Mouse (Mus musculus) cortical plate, adult 2 months (tissue): ENCODE measurements at regions not wholly inside any gene's neighbourhood (a gene's known extent, or its start where the extent isn't known, plus 50 kb on each side); places are given as distances from the start of the nearest gene placed in this dataset.

ENCODE experiments used
- CTCF ChIP-seq: fragments of 200-500 bp; IDR thresholded peaks from 2 replicates; pipeline ENCODE4 v1.5.1; 2011; ENCODE audit warnings: mild to moderate bottlenecking, control low read depth, low read length; ENCODE audit not compliant: insufficient read depth; ENCODE audit errors: extremely low read depth
- POLR2A ChIP-seq: fragments of 200-500 bp; IDR thresholded peaks from 2 replicates; pipeline ENCODE4 v1.6.1; 2011; ENCODE audit warnings: mild to moderate bottlenecking, low read length, control low read depth; ENCODE audit not compliant: insufficient read depth; ENCODE audit errors: extremely low read depth

DNA sequence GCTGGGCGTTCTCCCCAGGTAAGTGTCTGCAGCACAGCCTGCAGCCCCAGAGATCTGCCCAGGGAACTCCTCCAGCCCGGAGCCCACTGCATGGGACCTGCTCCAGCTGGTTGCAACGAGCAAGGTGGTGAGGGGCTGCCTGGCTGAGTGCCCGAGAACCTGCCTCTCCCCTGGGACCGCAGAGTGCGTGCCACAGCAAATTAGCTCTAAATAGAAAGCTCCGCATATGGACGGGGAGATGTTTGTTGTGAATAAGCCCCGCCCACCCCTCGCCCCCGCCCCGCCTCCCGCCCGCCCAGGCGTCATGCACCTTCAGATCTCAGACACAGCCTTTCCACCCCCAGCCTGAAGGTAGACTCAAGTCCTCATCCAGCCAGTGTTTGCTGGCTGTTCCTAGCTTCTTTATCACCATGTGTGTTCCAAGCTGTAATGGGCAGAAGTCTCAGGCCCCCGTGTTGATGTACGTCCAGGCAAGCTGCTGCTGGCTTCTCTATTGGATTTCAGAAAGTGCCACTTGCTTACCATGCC lies 294.0 kb downstream of the Ajap1 start:
- no peak for TF ChIP-seq CTCF
- no peak for TF ChIP-seq POLR2A
